In genomic region chr17:46520385-46520979, GRCm38 (mm10) we compare ENCODE assay signal across 8 mouse cellular contexts. TPM values are rescaled to one million over a fixed set of nuclear protein-coding genes. Genes with fewer than 3 reads are reported as not detected.
DNase-seq lines count a peak whose midpoint lies in the region; ATAC-seq and TF ChIP-seq lines count a peak whose summit lies in the region.

No protein-coding gene starts in this region.

- H3K4me1 ChIP-seq in lung, postnatal 0 days (ENCODE audit: insufficient read depth, low read depth, low read length): no peaks in the 10 kb centered on the region
- peaks cover 5% of the 10 kb centered on the region; the same call in 1 of the 2 replicates for H3K4me1 ChIP-seq in forebrain, embryonic 13.5 days
- peaks cover 7% of the 10 kb centered on the region; the same call in 1 of the 2 replicates for H3K4me1 ChIP-seq in limb, embryonic 12.5 days (replicated peaks)
- H3K4me1 ChIP-seq in small intestine, adult 2 months (ENCODE audit: control insufficient read depth, insufficient read depth, insufficient read length, low read length): no peaks in the 10 kb centered on the region

- TF ChIP-seq EP300 in lung, postnatal 0 days (IDR thresholded peaks at IDR 0.05): no peak

- H3K27me3 ChIP-seq in lung, postnatal 0 days (replicated peaks; ENCODE audit: insufficient read depth, low read length): no peaks in the 10 kb centered on the region
- H3K27me3 ChIP-seq in forebrain, embryonic 13.5 days: peaks cover 33% of the 10 kb centered on the region
- H3K27me3 ChIP-seq in limb, embryonic 12.5 days: peaks cover 44% of the 10 kb centered on the region
- H3K27me3 ChIP-seq in small intestine, adult 2 months (ENCODE audit: control insufficient read depth, insufficient read depth, low read length): 0 out of 2 replicates have a peak, but pooled peaks cover 4% of the 10 kb centered on the region

- H3K9ac ChIP-seq in lung, postnatal 0 days (replicated peaks; ENCODE audit: low read depth): no peak overlapping the region
- peak overlapping the region; percentile 22; the same call in 1 of the 2 replicates for H3K9ac ChIP-seq in forebrain, embryonic 13.5 days
- H3K9ac ChIP-seq in limb, embryonic 12.5 days (replicated peaks): peak overlapping the region; percentile 47

- no peak overlapping the region for H3K27ac ChIP-seq in lung, postnatal 0 days (ENCODE audit: low read length)
- no peak overlapping the region for H3K27ac ChIP-seq in forebrain, embryonic 13.5 days
- H3K27ac ChIP-seq in limb, embryonic 12.5 days: no peak overlapping the region
- no peak overlapping the region for H3K27ac ChIP-seq in small intestine, adult 2 months (ENCODE audit: insufficient read depth, low read depth, low read length)

- no peaks in the 10 kb centered on the region for H3K36me3 ChIP-seq in lung, postnatal 0 days (ENCODE audit: insufficient read depth, low read length)
- peaks cover 15% of the 10 kb centered on the region; the same call in 1 of the 2 replicates for H3K36me3 ChIP-seq in forebrain, embryonic 13.5 days (ENCODE audit: poor library complexity, severe bottlenecking)
- no peaks in the 10 kb centered on the region for H3K36me3 ChIP-seq in limb, embryonic 12.5 days
- no peaks in the 10 kb centered on the region for H3K36me3 ChIP-seq in small intestine, adult 2 months (ENCODE audit: control insufficient read depth, insufficient read depth, low read length)

- H3K4me3 ChIP-seq in lung, postnatal 0 days (ENCODE audit: low read depth, low read length): no peak overlapping the region
- no peak overlapping the region for H3K4me3 ChIP-seq in forebrain, embryonic 13.5 days
- peak overlapping the region; percentile 21 for H3K4me3 ChIP-seq in limb, embryonic 12.5 days (replicated peaks)
- H3K4me3 ChIP-seq in small intestine, adult 2 months (ENCODE audit: low read depth, low read length): 0 out of 2 replicates have a peak overlapping the region, but pooled peaks have one; percentile 3

- no peaks in the 10 kb centered on the region for H3K9me3 ChIP-seq in lung, postnatal 0 days (ENCODE audit: low read length)
- no peaks in the 10 kb centered on the region for H3K9me3 ChIP-seq in forebrain, embryonic 13.5 days (replicated peaks)
- H3K9me3 ChIP-seq in limb, embryonic 12.5 days: no peaks in the 10 kb centered on the region

- WGBS in lung, postnatal 0 days: 22% methylated on average over 25 of the region's 25 CpGs
- WGBS in forebrain, embryonic 13.5 days: 49% methylated on average over 25 of the region's 25 CpGs
- 47% methylated on average over 25 of the region's 25 CpGs for WGBS in limb, embryonic 12.5 days
- WGBS in small intestine, adult 2 months: 47% methylated on average over 25 of the region's 25 CpGs

- TF ChIP-seq CTCF in lung, postnatal 0 days (IDR thresholded peaks at IDR 0.05): no peak
- no peak for TF ChIP-seq CTCF in small intestine, adult 2 months (IDR thresholded peaks at IDR 0.05; ENCODE audit: extremely low read depth, insufficient read length, insufficient replicate concordance, low read depth, low read length)

- peak; percentile 63; the same call in 1 of the 2 replicates for ATAC-seq in lung, postnatal 0 days
- ATAC-seq in forebrain, embryonic 13.5 days: no peak
- peak; percentile 26; the same call in 1 of the 2 replicates for ATAC-seq in limb, embryonic 12.5 days (ENCODE audit: insufficient number of reproducible peaks, insufficient read depth, low FRiP score, low TSS enrichment, low read depth)

- H3K4me2 ChIP-seq in lung, postnatal 0 days (replicated peaks; ENCODE audit: low read depth, low read length): peak overlapping the region; percentile 34
- 0 out of 2 replicates have a peak overlapping the region, but pooled peaks have one; percentile 13 for H3K4me2 ChIP-seq in forebrain, embryonic 13.5 days
- H3K4me2 ChIP-seq in limb, embryonic 12.5 days: peak overlapping the region; percentile 35

- TF ChIP-seq POLR2A in small intestine, adult 2 months (IDR thresholded peaks at IDR 0.05; ENCODE audit: low read depth, low read length): no peak

- peak; percentile 69 for DNase-seq in lung, postnatal 0 days (ENCODE audit: low spot score)
- DNase-seq in lung, postnatal 25 days (ENCODE audit: low spot score): no peak
- DNase-seq in right cerebral cortex, postnatal 14 days: no peak
- DNase-seq in adrenal gland, postnatal 36 days: no peak
- no peak for DNase-seq in layer of hippocampus, adult 9-11 months

RNA-seq across cellular contexts. Expression of gene Dnph1, which starts 24.0 kb away (rescaled TPM):
- polyA plus RNA-seq in lung, postnatal 0 days (2015; fragmentation: Nextera tagmentation; extraction: Ambion mirVana): 2.8 and 4.2 TPM in 2 replicates
- 51.2 and 59.0 TPM in 2 replicates for polyA plus RNA-seq in forebrain, embryonic 13.5 days (2015; fragmentation: Nextera tagmentation; extraction: Ambion mirVana)
- polyA plus RNA-seq in limb, embryonic 12.5 days (2016; fragmentation: Nextera tagmentation; extraction: Ambion mirVana): 51.6 and 55.3 TPM in 2 replicates
- polyA plus RNA-seq in small intestine, adult 2 months (2012; rRNA removed): 3.3 and 6.3 TPM in 2 replicates
- 1 to 10 TPM; 4.2 to 6.9 TPM for total RNA-seq in adrenal gland, postnatal 36 days (2021)

RNA-seq across cellular contexts. Expression of gene Cul9, which starts 25.7 kb away (rescaled TPM):
- polyA plus RNA-seq in lung, postnatal 0 days (2015; fragmentation: Nextera tagmentation; extraction: Ambion mirVana): 3.5 and 3.8 TPM in 2 replicates
- polyA plus RNA-seq in forebrain, embryonic 13.5 days (2015; fragmentation: Nextera tagmentation; extraction: Ambion mirVana): 9.8 and 12.4 TPM in 2 replicates
- polyA plus RNA-seq in limb, embryonic 12.5 days (2016; fragmentation: Nextera tagmentation; extraction: Ambion mirVana): 8.9 and 10.8 TPM in 2 replicates
- polyA plus RNA-seq in small intestine, adult 2 months (2012; rRNA removed): 5.0 and 5.8 TPM in 2 replicates
- total RNA-seq in adrenal gland, postnatal 36 days (2021): 10 to 100 TPM; 21.5 to 25.5 TPM

RNA-seq across cellular contexts. Expression of gene Ttbk1, which starts 33.0 kb away (rescaled TPM):
- polyA plus RNA-seq in lung, postnatal 0 days (2015; fragmentation: Nextera tagmentation; extraction: Ambion mirVana): 0.04 TPM in 1 of 2 replicates, not detected in the other
- polyA plus RNA-seq in forebrain, embryonic 13.5 days (2015; fragmentation: Nextera tagmentation; extraction: Ambion mirVana): 3.7 and 4.1 TPM in 2 replicates
- polyA plus RNA-seq in limb, embryonic 12.5 days (2016; fragmentation: Nextera tagmentation; extraction: Ambion mirVana): 0.34 and 0.45 TPM in 2 replicates
- polyA plus RNA-seq in small intestine, adult 2 months (2012; rRNA removed): 0.20 and 0.25 TPM in 2 replicates
- total RNA-seq in adrenal gland, postnatal 36 days (2021): 1 to 10 TPM in 1 of 2 experiments, under 1 TPM in 1; 0.63 to 1.1 TPM

RNA-seq across cellular contexts. Expression of gene Srf, which starts 35.5 kb away (rescaled TPM):
- 5.1 and 5.6 TPM in 2 replicates for polyA plus RNA-seq in lung, postnatal 0 days (2015; fragmentation: Nextera tagmentation; extraction: Ambion mirVana)
- 4.2 and 4.4 TPM in 2 replicates for polyA plus RNA-seq in forebrain, embryonic 13.5 days (2015; fragmentation: Nextera tagmentation; extraction: Ambion mirVana)
- polyA plus RNA-seq in limb, embryonic 12.5 days (2016; fragmentation: Nextera tagmentation; extraction: Ambion mirVana): 11.8 and 12.4 TPM in 2 replicates
- 103 and 183 TPM in 2 replicates for polyA plus RNA-seq in small intestine, adult 2 months (2012; rRNA removed)
- 10 to 100 TPM; 43.1 to 46.5 TPM for total RNA-seq in adrenal gland, postnatal 36 days (2021)

Comparison
In these comparisons a context has a peak if more than half of its experiments do, and no peak if none do; other contexts are left out.
1. H3K4me3 ChIP-seq: peak in limb, embryonic 12.5 days (single experiment) and small intestine, adult 2 months (single experiment); none in lung, postnatal 0 days (single experiment) and forebrain, embryonic 13.5 days (single experiment).
2. Peak in every context shown above with its lines, with median percentiles within 50 percentile points of each other: H3K4me2 ChIP-seq.